Mouse (Mus musculus) erythroblast, embryonic 14.5 days (primary cell): ENCODE data around the gene Lhx6.

Source experiments
- GATA1 ChIP-seq: IDR thresholded peaks from 2 replicates; pipeline ENCODE4 v1.6.1; 2012; ENCODE audit warnings: low read length, inconsistent platforms, mixed read lengths
- TAL1 ChIP-seq: IDR thresholded peaks from 3 replicates; pipeline ENCODE4 v1.6.1; 2012; ENCODE audit warnings: low read length, inconsistent platforms, mixed read lengths

- TF ChIP-seq GATA1 (no peak), TAL1 (no peak)
Observed at GRCm38 (mm10) chr2:36085041-36085440, 20.2 kb downstream of the Lhx6 start.
